In the genomic region with DNA sequence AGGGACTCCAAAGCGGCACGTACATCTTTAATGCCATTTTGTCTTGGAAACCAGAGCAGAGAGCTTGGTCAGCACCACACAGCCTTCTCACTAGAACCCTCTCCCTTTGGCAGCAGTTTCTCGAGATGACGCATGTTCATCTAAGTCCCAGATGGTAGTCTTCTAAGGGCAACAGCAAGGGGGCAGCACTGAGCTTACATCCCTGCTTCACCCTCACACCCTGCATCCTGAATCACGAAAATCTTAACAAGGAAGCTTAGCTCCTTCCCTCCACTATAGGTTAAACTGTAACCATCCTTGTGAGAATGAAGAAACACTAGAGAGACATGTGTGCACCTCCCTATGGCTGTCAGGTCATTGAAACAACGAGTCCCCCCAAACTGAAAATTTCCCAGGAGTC, we compare ENCODE assay signal across 8 mouse cellular contexts.
A peak's percentile ranks its signal among the peaks of the same experiment; 100 is the strongest.
DNase-seq lines count a peak whose midpoint lies in the region; ATAC-seq and TF ChIP-seq lines count a peak whose summit lies in the region.

No protein-coding gene starts in this region.

- 29% methylated on average over 6 of the region's 6 CpGs for WGBS in heart, embryonic 10.5 days
- WGBS in forebrain, embryonic 11.5 days = 41% methylated on average over 6 of the region's 6 CpGs
- 35% methylated on average over 6 of the region's 6 CpGs for WGBS in large intestine, adult 2 months

- 0 out of 2 replicates have a peak, but pooled peaks have one; percentile 13 for TF ChIP-seq CTCF in bone marrow macrophage, adult 2 months (IDR thresholded peaks at IDR 0.05; ENCODE audit: low read depth, low read length)

- no peak overlapping the region for H3K9ac ChIP-seq in forebrain, embryonic 11.5 days (ENCODE audit: low read length)

- H3K9me3 ChIP-seq in heart, embryonic 10.5 days = no peaks in the 10 kb centered on the region
- H3K9me3 ChIP-seq in forebrain, embryonic 11.5 days (ENCODE audit: control insufficient read depth, low read length) = no peaks in the 10 kb centered on the region

- DNase-seq in heart, embryonic 10.5 days (ENCODE audit: low spot score) = peak; percentile 70
- no peak for DNase-seq in heart, adult 9 months (ENCODE audit: low spot score in 2 of 2)
- DNase-seq in B cell, adult 2 months = peak; percentile 30 to 49
- DNase-seq in forebrain, embryonic 11.5 days (ENCODE audit: low spot score) = peak; percentile 70
- peak; percentile 13 for DNase-seq in large intestine, adult 2 months (ENCODE audit: low read depth, low spot score)
- DNase-seq in lung, postnatal 36 days = peak; percentile 28
- DNase-seq in yolk sac, embryonic 10.5 days (ENCODE audit: low spot score) = peak; percentile 58

- H3K27ac ChIP-seq in heart, embryonic 10.5 days = no peak overlapping the region
- H3K27ac ChIP-seq in bone marrow macrophage, adult 2 months (ENCODE audit: insufficient read depth, low read depth, low read length) = no peak overlapping the region
- H3K27ac ChIP-seq in forebrain, embryonic 11.5 days (ENCODE audit: low read depth, low read length) = no peak overlapping the region

- H3K4me2 ChIP-seq in forebrain, embryonic 11.5 days (ENCODE audit: low read depth, low read length, severe bottlenecking) = no peak overlapping the region

- H3K4me3 ChIP-seq in heart, embryonic 10.5 days = no peak overlapping the region
- H3K4me3 ChIP-seq in bone marrow macrophage, adult 2 months (ENCODE audit: insufficient read depth, low read length) = no peak overlapping the region
- H3K4me3 ChIP-seq in forebrain, embryonic 11.5 days (ENCODE audit: low read depth, low read length) = no peak overlapping the region

- H3K36me3 ChIP-seq in heart, embryonic 10.5 days = no peaks in the 10 kb centered on the region
- H3K36me3 ChIP-seq in forebrain, embryonic 11.5 days (ENCODE audit: control insufficient read depth, insufficient read depth, low read length) = no peaks in the 10 kb centered on the region

- H3K4me1 ChIP-seq in heart, embryonic 10.5 days = no peaks in the 10 kb centered on the region
- H3K4me1 ChIP-seq in bone marrow macrophage, adult 2 months (ENCODE audit: control insufficient read depth, insufficient read depth, low read length) = no peaks in the 10 kb centered on the region
- no peaks in the 10 kb centered on the region for H3K4me1 ChIP-seq in forebrain, embryonic 11.5 days (replicated peaks; ENCODE audit: control insufficient read depth, insufficient read depth, low read length)

- no peak for TF ChIP-seq POLR2A in bone marrow macrophage, adult 2 months (IDR thresholded peaks at IDR 0.05; ENCODE audit: borderline replicate concordance, low read depth, low read length)

- no peaks in the 10 kb centered on the region for H3K27me3 ChIP-seq in heart, embryonic 10.5 days (ENCODE audit: insufficient read depth, poor library complexity, severe bottlenecking)
- H3K27me3 ChIP-seq in forebrain, embryonic 11.5 days (ENCODE audit: control insufficient read depth, insufficient read depth, low read length) = no peaks in the 10 kb centered on the region

- ATAC-seq in forebrain, embryonic 11.5 days (replicated peaks; ENCODE audit: low FRiP score) = no peak

Comparison
In these comparisons a context has a peak if more than half of its experiments do, and no peak if none do; other contexts are left out.
1. DNase-seq: peak in heart, embryonic 10.5 days (single experiment), B cell, adult 2 months (2 of 2), forebrain, embryonic 11.5 days (single experiment), large intestine, adult 2 months (single experiment), lung, postnatal 36 days (single experiment) and yolk sac, embryonic 10.5 days (single experiment); none in heart, adult 9 months (0 of 2).